Mouse (Mus musculus): ENCODE measurements around the gene Gm5485. TPM values are rescaled to one million over a fixed set of nuclear protein-coding genes. Genes with fewer than 3 reads are reported as not detected.

The Gm5485 gene
- polyA plus RNA-seq, 1 experiment: not detected

- no peak within 1 kb of the TSS for H3K4me3 ChIP-seq (ENCODE audit: control insufficient read depth, insufficient read depth, low read length)
- no peaks in the 10 kb centered on the region for H3K27me3 ChIP-seq (ENCODE audit: control insufficient read depth, insufficient read depth, low read length)
- no peaks in the 10 kb centered on the region for H3K4me1 ChIP-seq (replicated peaks; ENCODE audit: control insufficient read depth, insufficient read depth, low read length)
- H3K36me3 ChIP-seq (ENCODE audit: control insufficient read depth, insufficient read depth, low read length): no peaks in the 10 kb centered on the region
- DNase-seq: peak; percentile 17
- TF ChIP-seq POLR2A (IDR thresholded peaks at IDR 0.05; ENCODE audit: control insufficient read depth, extremely low read depth, insufficient read depth, low read length, poor library complexity): no peak
- 0 out of 2 replicates have a peak, but pooled peaks have one; percentile 20 for TF ChIP-seq CTCF (IDR thresholded peaks at IDR 0.05; ENCODE audit: borderline replicate concordance, control insufficient read depth, extremely low read depth, insufficient read depth, low read length, poor library complexity)
- WGBS: 96% methylated on average over 15 of the region's 15 CpGs
- H3K27ac ChIP-seq (ENCODE audit: control insufficient read depth, insufficient read depth, low read length): no peak within 1 kb of the TSS
These were observed 18.8 kb upstream of the Gm5485 start, which contains the start of gene Morc1 for GRCm38 (mm10) chr16:48431027-48431426. Morc1 (plus strand) TSS chr16:48431237.

GRCm38 (mm10) chr16:48429427-48429826 is 17.2 kb upstream of the Gm5485 start:
- no peak overlapping the region for H3K4me3 ChIP-seq (ENCODE audit: control insufficient read depth, insufficient read depth, low read length)
- no peaks in the 10 kb centered on the region for H3K27me3 ChIP-seq (ENCODE audit: control insufficient read depth, insufficient read depth, low read length)
- H3K36me3 ChIP-seq (ENCODE audit: control insufficient read depth, insufficient read depth, low read length): no peaks in the 10 kb centered on the region
- WGBS: 97% methylated on average over 1 of the region's 1 CpGs
- no peak for DNase-seq
- H3K27ac ChIP-seq (ENCODE audit: control insufficient read depth, insufficient read depth, low read length): no peak overlapping the region
- TF ChIP-seq POLR2A (IDR thresholded peaks at IDR 0.05; ENCODE audit: control insufficient read depth, extremely low read depth, insufficient read depth, low read length, poor library complexity) (no peak), CTCF (IDR thresholded peaks at IDR 0.05; ENCODE audit: borderline replicate concordance, control insufficient read depth, extremely low read depth, insufficient read depth, low read length, poor library complexity) (no peak)
- H3K4me1 ChIP-seq (replicated peaks; ENCODE audit: control insufficient read depth, insufficient read depth, low read length): no peaks in the 10 kb centered on the region

DNA sequence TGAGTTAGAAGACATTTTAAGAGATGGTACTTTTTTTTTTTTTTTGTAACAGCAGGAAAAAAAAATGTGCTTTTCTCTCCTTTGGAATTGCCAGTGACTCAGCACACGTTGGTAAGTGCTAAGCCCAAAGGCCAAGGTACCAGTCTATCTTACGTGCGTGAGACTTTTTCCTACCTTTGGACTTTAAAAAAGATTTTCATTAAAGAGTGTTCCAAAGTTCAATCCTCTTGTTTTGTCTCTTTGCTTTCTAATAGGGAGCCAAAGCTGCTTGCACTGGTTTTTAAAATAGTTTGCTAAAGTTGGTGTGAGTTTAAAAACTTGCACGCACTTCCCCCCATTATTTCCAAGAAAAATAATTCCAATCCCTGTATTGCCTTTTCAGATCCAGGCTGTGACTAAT is 11.9 kb upstream of the Gm5485 start:
- Histone ChIP-seq H3K27me3 (ENCODE audit: control insufficient read depth, insufficient read depth, low read length) (no peaks in the 10 kb centered on the region), H3K36me3 (ENCODE audit: control insufficient read depth, insufficient read depth, low read length) (no peaks in the 10 kb centered on the region), H3K4me1 (replicated peaks; ENCODE audit: control insufficient read depth, insufficient read depth, low read length) (no peaks in the 10 kb centered on the region), H3K27ac (ENCODE audit: control insufficient read depth, insufficient read depth, low read length) (no peak overlapping the region), H3K4me3 (ENCODE audit: control insufficient read depth, insufficient read depth, low read length) (no peak overlapping the region)
- DNase-seq: no peak
- no peak for TF ChIP-seq CTCF (IDR thresholded peaks at IDR 0.05; ENCODE audit: borderline replicate concordance, control insufficient read depth, extremely low read depth, insufficient read depth, low read length, poor library complexity)
- TF ChIP-seq POLR2A (IDR thresholded peaks at IDR 0.05; ENCODE audit: control insufficient read depth, extremely low read depth, insufficient read depth, low read length, poor library complexity): no peak
- WGBS: 97% methylated on average over 4 of the region's 4 CpGs

- H3K27me3 ChIP-seq (ENCODE audit: control insufficient read depth, insufficient read depth, low read length): no peaks in the 10 kb centered on the region
- H3K36me3 ChIP-seq (ENCODE audit: control insufficient read depth, insufficient read depth, low read length): no peaks in the 10 kb centered on the region
- no peak for DNase-seq
- no peak overlapping the region for H3K27ac ChIP-seq (ENCODE audit: control insufficient read depth, insufficient read depth, low read length)
- no peak overlapping the region for H3K4me3 ChIP-seq (ENCODE audit: control insufficient read depth, insufficient read depth, low read length)
- no peaks in the 10 kb centered on the region for H3K4me1 ChIP-seq (replicated peaks; ENCODE audit: control insufficient read depth, insufficient read depth, low read length)
- WGBS: 57% methylated on average over 2 of the region's 2 CpGs
- TF ChIP-seq CTCF (IDR thresholded peaks at IDR 0.05; ENCODE audit: borderline replicate concordance, control insufficient read depth, extremely low read depth, insufficient read depth, low read length, poor library complexity): no peak
- TF ChIP-seq POLR2A (IDR thresholded peaks at IDR 0.05; ENCODE audit: control insufficient read depth, extremely low read depth, insufficient read depth, low read length, poor library complexity): no peak
These were observed 10.3 kb upstream of the Gm5485 start for GRCm38 (mm10) chr16:48422501-48422900.

- 28% methylated on average over 2 of the region's 2 CpGs for WGBS
- TF ChIP-seq POLR2A (IDR thresholded peaks at IDR 0.05; ENCODE audit: control insufficient read depth, extremely low read depth, insufficient read depth, low read length, poor library complexity) (no peak), CTCF (IDR thresholded peaks at IDR 0.05; ENCODE audit: borderline replicate concordance, control insufficient read depth, extremely low read depth, insufficient read depth, low read length, poor library complexity) (no peak)
- DNase-seq: no peak
These were observed 6.8 kb upstream of the Gm5485 start for GRCm38 (mm10) chr16:48419035-48419434.

GRCm38 (mm10) chr16:48418557-48418956 is 6.3 kb upstream of the Gm5485 start:
- no peak for DNase-seq
- Histone ChIP-seq H3K4me3 (ENCODE audit: control insufficient read depth, insufficient read depth, low read length) (no peak overlapping the region), H3K4me1 (replicated peaks; ENCODE audit: control insufficient read depth, insufficient read depth, low read length) (no peaks in the 10 kb centered on the region), H3K27me3 (ENCODE audit: control insufficient read depth, insufficient read depth, low read length) (no peaks in the 10 kb centered on the region), H3K27ac (ENCODE audit: control insufficient read depth, insufficient read depth, low read length) (no peak overlapping the region), H3K36me3 (ENCODE audit: control insufficient read depth, insufficient read depth, low read length) (no peaks in the 10 kb centered on the region)
- TF ChIP-seq POLR2A (IDR thresholded peaks at IDR 0.05; ENCODE audit: control insufficient read depth, extremely low read depth, insufficient read depth, low read length, poor library complexity) (no peak), CTCF (IDR thresholded peaks at IDR 0.05; ENCODE audit: borderline replicate concordance, control insufficient read depth, extremely low read depth, insufficient read depth, low read length, poor library complexity) (no peak)
- WGBS: 90% methylated on average over 3 of the region's 3 CpGs

More at GRCm38 (mm10) chr16:48419035-48419434, 6.8 kb upstream of the Gm5485 start:
- Histone ChIP-seq H3K36me3 (ENCODE audit: control insufficient read depth, insufficient read depth, low read length) (no peaks in the 10 kb centered on the region), H3K4me3 (ENCODE audit: control insufficient read depth, insufficient read depth, low read length) (no peak overlapping the region), H3K4me1 (replicated peaks; ENCODE audit: control insufficient read depth, insufficient read depth, low read length) (no peaks in the 10 kb centered on the region), H3K27me3 (ENCODE audit: control insufficient read depth, insufficient read depth, low read length) (no peaks in the 10 kb centered on the region), H3K27ac (ENCODE audit: control insufficient read depth, insufficient read depth, low read length) (no peak overlapping the region)

- DNase-seq: no peak
- no peaks in the 10 kb centered on the region for H3K27me3 ChIP-seq (ENCODE audit: control insufficient read depth, insufficient read depth, low read length)
- H3K36me3 ChIP-seq (ENCODE audit: control insufficient read depth, insufficient read depth, low read length): no peaks in the 10 kb centered on the region
- WGBS: 91% methylated on average over 3 of the region's 3 CpGs
- no peak overlapping the region for H3K27ac ChIP-seq (ENCODE audit: control insufficient read depth, insufficient read depth, low read length)
- H3K4me3 ChIP-seq (ENCODE audit: control insufficient read depth, insufficient read depth, low read length): no peak overlapping the region
- no peaks in the 10 kb centered on the region for H3K4me1 ChIP-seq (replicated peaks; ENCODE audit: control insufficient read depth, insufficient read depth, low read length)
- no peak for TF ChIP-seq CTCF (IDR thresholded peaks at IDR 0.05; ENCODE audit: borderline replicate concordance, control insufficient read depth, extremely low read depth, insufficient read depth, low read length, poor library complexity)
- no peak for TF ChIP-seq POLR2A (IDR thresholded peaks at IDR 0.05; ENCODE audit: control insufficient read depth, extremely low read depth, insufficient read depth, low read length, poor library complexity)
These were observed 2.1 kb downstream of the Gm5485 start for GRCm38 (mm10) chr16:48410125-48410524.
